Mouse (Mus musculus) MEL (cell line): ENCODE measurements around the gene Aco2. TPM values are rescaled to one million over a fixed set of nuclear protein-coding genes. Genes with fewer than 3 reads are reported as not detected.

ENCODE experiments used
- DNase-seq: peaks from one replicate; pipeline ENCODE4 v3.0.0; 2011; ENCODE audit warnings: low read depth, low spot score
- H3K27ac ChIP-seq: 2 replicates; pipeline ENCODE4 v1.5.1; 2012; ENCODE audit warnings: low read depth, mild to moderate bottlenecking, control low read depth, low read length, moderate library complexity; ENCODE audit not compliant: control insufficient read depth
- H3K27me3 ChIP-seq, 2 experiments: fragments of 150-350 bp in 1 of 2; sonication (generic) in 1 of 2; 2 replicates each; pipeline ENCODE4 v1.6.1; 2012; ENCODE audit warnings: low read length in 2 of 2, mild to moderate bottlenecking in 2 of 2, improper control_type of control experiment in 1 of 2, moderate library complexity in 1 of 2; ENCODE audit not compliant: insufficient read depth in 2 of 2, control insufficient read depth in 1 of 2
- H3K36me3 ChIP-seq, 2 experiments: 2 replicates each; pipeline ENCODE4 v1.6.1; 2012 to 2014; ENCODE audit warnings: low read length in 2 of 2, improper control_type of control experiment in 1 of 2, inconsistent platforms in 1 of 2, mild to moderate bottlenecking in 1 of 2; ENCODE audit not compliant: insufficient read depth in 2 of 2, control insufficient read depth in 1 of 2
- H3K4me1 ChIP-seq, 2 experiments: fragments of 150-350 bp in 1 of 2; sonication (generic) in 1 of 2; 2 replicates each; pipeline ENCODE4 v1.6.1; 2012; ENCODE audit warnings: low read length in 2 of 2, improper control_type of control experiment in 1 of 2, mild to moderate bottlenecking in 1 of 2; ENCODE audit not compliant: insufficient read depth in 2 of 2, control insufficient read depth in 1 of 2
- H3K4me3 ChIP-seq, 2 experiments: fragments of 150-350 bp in 1 of 2; sonication (generic) in 1 of 2; 2 replicates each; pipeline ENCODE4 v1.5.1; 2012; ENCODE audit warnings: low read depth in 2 of 2, low read length in 2 of 2, mild to moderate bottlenecking in 2 of 2, moderate library complexity in 2 of 2, control low read depth in 1 of 2, improper control_type of control experiment in 1 of 2; ENCODE audit not compliant: control insufficient read depth in 1 of 2, insufficient read depth in 1 of 2
- H3K79me2 ChIP-seq: 2 replicates; pipeline ENCODE4 v1.6.1; 2012; ENCODE audit warnings: mild to moderate bottlenecking, low read length, moderate library complexity; ENCODE audit not compliant: control insufficient read depth, poor library complexity, insufficient read depth
- H3K9ac ChIP-seq: 2 replicates; pipeline ENCODE4 v1.6.1; 2012; ENCODE audit warnings: low read depth, mild to moderate bottlenecking, control low read depth, low read length, moderate library complexity; ENCODE audit not compliant: control insufficient read depth, poor library complexity, severe bottlenecking
- H3K9me3 ChIP-seq: fragments of 150-350 bp; sonication (generic); replicated peaks from 2 replicates; pipeline ENCODE4 v1.6.1; 2012; ENCODE audit warnings: mild to moderate bottlenecking, low read length, improper control_type of control experiment, moderate library complexity; ENCODE audit not compliant: insufficient read depth
- BHLHE40 ChIP-seq: IDR thresholded peaks from 2 replicates; pipeline ENCODE4 v1.6.1; 2012; ENCODE audit warnings: low read depth, mild to moderate bottlenecking, inconsistent platforms, low read length, improper control_type of control experiment, borderline replicate concordance
- CHD1 ChIP-seq: IDR thresholded peaks from 2 replicates; pipeline ENCODE4 v1.6.1; 2012; ENCODE audit warnings: low read depth, mild to moderate bottlenecking, inconsistent platforms, low read length, improper control_type of control experiment
- CHD2 ChIP-seq: IDR thresholded peaks from 2 replicates; pipeline ENCODE4 v1.6.1; 2011; ENCODE audit warnings: low read length, improper control_type of control experiment
- CTCF ChIP-seq, 3 experiments: IDR thresholded peaks in 2 of 3; conservative IDR thresholded peaks in 1 of 3; 2 replicates each; pipeline ENCODE4 v1.5.1; 2011 to 2012; ENCODE audit warnings: low read length in 3 of 3, low read depth in 2 of 3, mild to moderate bottlenecking in 2 of 3, improper control_type of control experiment in 1 of 3, inconsistent platforms in 1 of 3, mixed read lengths in 1 of 3, moderate library complexity in 1 of 3; ENCODE audit not compliant: control insufficient read depth in 1 of 3, insufficient read depth in 1 of 3, poor library complexity in 1 of 3, severe bottlenecking in 1 of 3
- E2F4 ChIP-seq: IDR thresholded peaks from 2 replicates; pipeline ENCODE4 v1.6.1; 2011; ENCODE audit warnings: low read depth, low read length, improper control_type of control experiment, borderline replicate concordance
- ELF1 ChIP-seq: IDR thresholded peaks from 2 replicates; pipeline ENCODE4 v1.6.1; 2014; ENCODE audit warnings: low read depth, mild to moderate bottlenecking, inconsistent platforms, low read length, improper control_type of control experiment, moderate library complexity
- EP300 ChIP-seq, 2 experiments: IDR thresholded peaks; 2 replicates each; pipeline ENCODE4 v1.6.1; 2011; ENCODE audit warnings: improper control_type of control experiment in 2 of 2, low read length in 2 of 2, low read depth in 1 of 2, mild to moderate bottlenecking in 1 of 2
- ETS1 ChIP-seq: IDR thresholded peaks from 2 replicates; pipeline ENCODE4 v1.6.1; 2012; ENCODE audit warnings: low read depth, mild to moderate bottlenecking, inconsistent platforms, low read length, improper control_type of control experiment, moderate library complexity
- GATA1 ChIP-seq: IDR thresholded peaks from 2 replicates; pipeline ENCODE4 v1.6.1; 2011; ENCODE audit warnings: low read depth, low read length, improper control_type of control experiment
- HCFC1 ChIP-seq: IDR thresholded peaks from 2 replicates; pipeline ENCODE4 v1.6.1; 2012; ENCODE audit warnings: low read depth, mild to moderate bottlenecking, inconsistent platforms, low read length, improper control_type of control experiment, moderate library complexity
- JUND ChIP-seq: IDR thresholded peaks from 2 replicates; pipeline ENCODE4 v1.6.1; 2011; ENCODE audit warnings: low read depth, mild to moderate bottlenecking, improper control_type of control experiment, low read length
- KAT2A ChIP-seq: conservative IDR thresholded peaks from 2 replicates; pipeline ENCODE4 v1.6.1; 2012; ENCODE audit warnings: low read depth, low read length, improper control_type of control experiment, inconsistent platforms
- MAFK ChIP-seq: IDR thresholded peaks from 2 replicates; pipeline ENCODE4 v1.6.1; 2011; ENCODE audit warnings: low read depth, mild to moderate bottlenecking, low read length, improper control_type of control experiment, borderline replicate concordance
- MAX ChIP-seq: IDR thresholded peaks from 2 replicates; pipeline ENCODE4 v1.6.1; 2011; ENCODE audit warnings: low read length, improper control_type of control experiment
- MEF2A ChIP-seq: IDR thresholded peaks from 2 replicates; pipeline ENCODE4 v1.6.1; 2014; ENCODE audit warnings: low read depth, mild to moderate bottlenecking, inconsistent platforms, low read length, improper control_type of control experiment; ENCODE audit not compliant: poor library complexity, insufficient replicate concordance, severe bottlenecking; ENCODE audit errors: extremely low read depth
- MXI1 ChIP-seq: IDR thresholded peaks from 2 replicates; pipeline ENCODE4 v1.6.1; 2011; ENCODE audit warnings: mild to moderate bottlenecking, low read depth, low read length, improper control_type of control experiment
- MYB ChIP-seq: IDR thresholded peaks from 2 replicates; pipeline ENCODE4 v1.6.1; 2011; ENCODE audit warnings: mild to moderate bottlenecking, low read depth, low read length, improper control_type of control experiment
- MYC ChIP-seq: IDR thresholded peaks from 2 replicates; pipeline ENCODE4 v1.6.1; 2011; ENCODE audit warnings: low read depth, mild to moderate bottlenecking, low read length, improper control_type of control experiment, moderate library complexity
- NELFE ChIP-seq: IDR thresholded peaks from 2 replicates; pipeline ENCODE4 v1.6.1; 2011; ENCODE audit warnings: low read depth, low read length, improper control_type of control experiment
- NRF1 ChIP-seq: IDR thresholded peaks from 2 replicates; pipeline ENCODE4 v1.6.1; 2014; ENCODE audit warnings: low read depth, mild to moderate bottlenecking, inconsistent platforms, low read length, improper control_type of control experiment, moderate library complexity; ENCODE audit not compliant: poor library complexity, insufficient read depth, severe bottlenecking
- POLR2AphosphoS2 ChIP-seq: IDR thresholded peaks from 2 replicates; pipeline ENCODE4 v1.6.1; 2011; ENCODE audit warnings: low read length, improper control_type of control experiment
- RAD21 ChIP-seq: IDR thresholded peaks from 2 replicates; pipeline ENCODE4 v1.6.1; 2011; ENCODE audit warnings: mild to moderate bottlenecking, low read depth, low read length, improper control_type of control experiment
- RCOR1 ChIP-seq: IDR thresholded peaks from 2 replicates; pipeline ENCODE4 v1.6.1; 2012; ENCODE audit warnings: low read depth, mild to moderate bottlenecking, inconsistent platforms, low read length, improper control_type of control experiment
- SIN3A ChIP-seq: IDR thresholded peaks from 2 replicates; pipeline ENCODE4 v1.6.1; 2012; ENCODE audit warnings: low read length, improper control_type of control experiment, inconsistent platforms
- TAL1 ChIP-seq: IDR thresholded peaks from 2 replicates; pipeline ENCODE4 v1.6.1; 2012; ENCODE audit warnings: mild to moderate bottlenecking, inconsistent platforms, low read length, moderate library complexity, mixed read lengths
- TBP ChIP-seq: IDR thresholded peaks from 2 replicates; pipeline ENCODE4 v1.8.0; 2011; ENCODE audit warnings: low read depth, low read length, improper control_type of control experiment
- TCF12 ChIP-seq: IDR thresholded peaks from 2 replicates; pipeline ENCODE4 v1.6.1; 2014; ENCODE audit warnings: low read depth, mild to moderate bottlenecking, inconsistent platforms, low read length, improper control_type of control experiment, moderate library complexity
- USF1 ChIP-seq: IDR thresholded peaks from 2 replicates; pipeline ENCODE4 v1.6.1; 2014; ENCODE audit warnings: low read depth, mild to moderate bottlenecking, inconsistent platforms, low read length, improper control_type of control experiment, moderate library complexity
- USF2 ChIP-seq, 2 experiments: IDR thresholded peaks; 2 replicates each; pipeline ENCODE4 v1.6.1; 2011 to 2012; ENCODE audit warnings: improper control_type of control experiment in 2 of 2, low read length in 2 of 2, borderline replicate concordance in 1 of 2, inconsistent platforms in 1 of 2, low read depth in 1 of 2, mild to moderate bottlenecking in 1 of 2; ENCODE audit not compliant: insufficient read depth in 1 of 2
- ZC3H11A ChIP-seq: IDR thresholded peaks from 2 replicates; pipeline ENCODE4 v1.6.1; 2012; ENCODE audit warnings: low read depth, mild to moderate bottlenecking, inconsistent platforms, low read length, improper control_type of control experiment
- ZKSCAN1 ChIP-seq: IDR thresholded peaks from 2 replicates; pipeline ENCODE4 v1.6.1; 2012; ENCODE audit warnings: low read depth, mild to moderate bottlenecking, inconsistent platforms, low read length, improper control_type of control experiment, moderate library complexity
- ZMIZ1 ChIP-seq: IDR thresholded peaks from 2 replicates; pipeline ENCODE4 v1.6.1; 2012; ENCODE audit warnings: low read depth, mild to moderate bottlenecking, inconsistent platforms, low read length, improper control_type of control experiment, moderate library complexity
- ZNF384 ChIP-seq: IDR thresholded peaks from 2 replicates; pipeline ENCODE4 v1.6.1; 2012; ENCODE audit warnings: low read depth, mild to moderate bottlenecking, inconsistent platforms, low read length, improper control_type of control experiment
- polyA plus RNA-seq, 2 experiments: library from polyadenylated mRNA; stranded (reverse) in 1 of 2; unstranded in 1 of 2; fragments of >175 nt in 1 of 2; fragments of >200 nt in 1 of 2; gene quantifications; 2 replicates each; pipeline versions ENCODE4 v1.2.1 to v1.2.4; 2012; ENCODE audit warnings: low replicate concordance in 2 of 2, low read depth in 1 of 2; ENCODE audit not compliant: insufficient read length in 2 of 2, insufficient read depth in 1 of 2, missing spikeins in 1 of 2
- total RNA-seq: library from RNA; depleted of rRNA; stranded (reverse); fragments of 300-350 nt; gene quantifications from 2 replicates; pipeline ENCODE4 v1.2.3, GENCODE M21; 2012

Gene Aco2
- total and polyA plus RNA-seq, 3 experiments = 248 to 1,242 (median 447) TPM

DNA sequence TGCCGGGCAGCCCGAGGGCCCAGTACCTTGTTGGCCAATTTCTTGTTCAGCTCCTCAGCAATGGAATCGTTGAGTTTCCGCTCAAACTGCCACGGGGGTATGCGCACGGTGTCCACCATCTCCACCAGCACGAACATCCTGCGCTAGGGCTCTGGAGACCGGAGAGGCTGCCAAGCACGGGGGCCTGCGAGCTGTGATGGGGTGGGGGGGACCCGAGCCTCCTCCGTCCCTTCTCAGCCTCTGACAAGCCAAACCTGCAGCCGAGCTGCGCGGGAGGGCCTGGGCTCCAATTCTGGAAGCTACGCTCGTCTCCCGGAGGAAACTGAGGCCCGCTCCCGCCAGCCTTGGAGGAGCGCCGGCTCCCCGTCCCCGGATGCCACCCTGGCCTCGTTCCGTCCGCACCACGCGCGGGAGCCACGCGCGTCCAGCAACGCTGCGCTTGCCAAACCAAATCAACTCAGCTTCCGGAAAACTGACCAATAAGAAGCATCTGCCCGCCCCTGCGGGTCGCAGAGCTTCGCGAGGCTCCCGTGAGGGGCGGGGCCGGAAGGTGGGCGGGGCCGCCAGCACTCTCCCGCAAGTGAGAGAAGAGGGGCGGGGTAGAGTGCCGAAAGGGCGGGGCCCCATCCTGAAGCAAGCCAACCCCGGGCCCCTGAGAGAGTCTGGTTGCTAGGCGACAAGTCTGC, 53.8 kb downstream of the Aco2 start, which contains the start of gene Polr3h (continued):
- TF ChIP-seq JUND (no peak), MAX (peak; percentile 99), RAD21 (no peak), NRF1 (peak; percentile 51; the same call in 1 of the 2 replicates), POLR2AphosphoS2 (peak; percentile 59; the same call in 1 of the 2 replicates), USF2 (IDR thresholded peaks at IDR 0.05; ENCODE audit: borderline replicate concordance in 1 of 2, insufficient read depth in 1 of 2, low read depth in 1 of 2, low read length in 2 of 2) (no peak), E2F4 (no peak), ZKSCAN1 (no peak), MAFK (no peak), ETS1 (0 out of 2 replicates have a peak, but pooled peaks have one; percentile 45), ZNF384 (no peak), TAL1 (no peak), MYB (no peak), TBP (peak; percentile 76), KAT2A (no peak; the same call in 1 of the 2 replicates), USF1 (no peak), MEF2A (no peak), EP300 (IDR thresholded peaks at IDR 0.05; ENCODE audit: low read depth in 1 of 2, low read length in 2 of 2) (0 out of 4 replicates have a peak, but pooled peaks of 1 of the 2 experiments have one; percentile 15), TCF12 (0 out of 2 replicates have a peak, but pooled peaks have one; percentile 33), MYC (peak; percentile 91)

DNA sequence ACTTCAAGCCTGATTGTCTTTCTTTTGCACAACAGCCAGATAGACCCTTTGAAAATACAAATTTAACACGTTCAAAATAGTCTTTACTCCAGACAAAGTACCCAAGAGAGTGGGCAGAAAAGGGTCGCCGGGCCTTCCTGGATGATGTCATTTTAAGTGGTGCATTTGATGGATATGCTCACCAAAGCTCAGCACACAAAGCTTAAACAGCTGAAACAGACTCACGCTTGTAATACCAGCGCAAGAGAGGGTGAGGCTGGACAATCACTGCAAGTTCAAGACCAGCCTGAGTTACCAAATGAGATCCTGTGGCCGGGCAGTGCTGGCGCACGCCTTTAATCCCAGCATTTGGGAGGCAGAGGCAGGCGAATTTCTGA, 54.3 kb downstream of the Aco2 start:
- Histone ChIP-seq H3K9ac (no peak overlapping the region), H3K36me3 (peaks cover 0 to 14% of the 10 kb centered on the region in 2 experiments; a peak in 2 of 4 replicates), H3K4me1 (peaks cover 0 to 15% of the 10 kb centered on the region in 2 experiments; a peak in 3 of 4 replicates), H3K27ac (no peak overlapping the region), H3K9me3 (no peaks in the 10 kb centered on the region), H3K79me2 (peaks cover 38% of the 10 kb centered on the region), H3K4me3 (no peak overlapping the region), H3K27me3 (no peaks in the 10 kb centered on the region)
- no peak for DNase-seq
- TF ChIP-seq SIN3A = no peak
- TF ChIP-seq TAL1 = no peak
- no peak for TF ChIP-seq GATA1
- no peak for TF ChIP-seq ETS1
- no peak for TF ChIP-seq ZMIZ1
- no peak for TF ChIP-seq ZC3H11A
- no peak for TF ChIP-seq NELFE
- TF ChIP-seq MAFK = no peak
- no peak for TF ChIP-seq TCF12
- no peak for TF ChIP-seq E2F4
- no peak for TF ChIP-seq TBP
- no peak for TF ChIP-seq CHD2
- no peak for TF ChIP-seq USF1
- TF ChIP-seq HCFC1 = no peak
- TF ChIP-seq MXI1 = no peak
- TF ChIP-seq ELF1 = no peak
- TF ChIP-seq CHD1 = no peak
- no peak for TF ChIP-seq BHLHE40
- TF ChIP-seq RCOR1 = no peak
- TF ChIP-seq CTCF (IDR thresholded peaks at IDR 0.05 in 2 of 3, conservative IDR thresholded peaks at IDR 0.05 in 1 of 3; ENCODE audit: control insufficient read depth in 1 of 3, insufficient read depth in 1 of 3, low read depth in 2 of 3, low read length in 3 of 3, poor library complexity in 1 of 3, severe bottlenecking in 1 of 3) = no peak
